Mouse (Mus musculus) WW6 (cell line): ENCODE results near the gene Sympk.

Source experiments
- DNase-seq: peaks from one replicate; pipeline ENCODE4 v3.0.0-alpha.2; 2013; ENCODE audit warnings: low read depth, low spot score

Gene Sympk

DNA sequence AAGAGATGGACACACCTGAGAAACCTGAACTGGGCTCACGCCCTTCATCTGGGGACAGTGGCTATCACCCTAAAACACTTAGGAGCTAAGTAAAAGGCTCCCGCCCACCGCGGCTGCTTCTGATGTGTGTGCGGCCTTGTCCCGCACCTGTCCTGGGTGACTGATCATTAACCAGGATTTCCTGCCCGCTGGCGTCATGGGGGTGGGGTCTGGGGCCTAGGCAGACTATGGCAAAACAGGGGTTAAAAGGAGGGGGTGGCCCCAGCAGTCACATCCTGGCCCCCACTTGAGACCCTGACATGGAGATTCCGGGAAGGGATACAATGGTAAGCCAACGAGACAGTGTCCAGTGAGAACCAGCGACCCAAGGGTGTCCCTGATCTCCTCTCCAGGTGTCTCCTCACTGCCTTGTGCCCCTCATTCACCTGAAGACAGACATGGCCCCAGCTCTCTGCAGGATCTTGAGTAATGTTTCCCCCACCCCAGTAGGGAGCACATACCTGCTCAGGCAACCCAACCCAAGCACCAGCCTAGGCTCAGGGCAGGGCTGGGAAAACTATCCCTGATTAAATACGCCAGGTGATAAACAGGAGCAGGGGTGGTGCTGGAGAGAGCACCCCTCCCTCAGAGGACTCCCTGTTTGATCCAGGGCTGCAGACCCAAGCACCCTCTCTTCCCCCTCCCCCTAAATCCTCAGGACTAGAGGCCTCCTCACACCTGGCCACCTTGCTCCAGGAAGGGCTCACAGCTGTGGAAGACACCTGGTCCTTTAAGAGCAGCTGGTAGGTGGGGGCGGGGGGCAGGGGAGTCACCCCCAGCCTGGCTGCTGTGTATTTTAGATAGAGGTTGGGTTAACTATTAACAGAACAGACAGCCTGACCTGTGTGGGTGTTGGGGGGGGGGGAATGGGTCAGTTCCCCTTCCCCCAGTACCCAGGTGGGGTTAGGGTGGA, 16.9 kb upstream of the Sympk start:
- DNase-seq, result no peak

GRCm38 (mm10) chr7:19010581-19010980, 13.6 kb upstream of the Sympk start:
- DNase-seq, result no peak

GRCm38 (mm10) chr7:19012025-19012621, 12.1 kb upstream of the Sympk start:
- DNase-seq, result no peak

- DNase-seq, result no peak
These were observed 11.3 kb upstream of the Sympk start for GRCm38 (mm10) chr7:19012882-19013281.

GRCm38 (mm10) chr7:19014452-19014851, 9.7 kb upstream of the Sympk start:
- DNase-seq, result no peak

DNA sequence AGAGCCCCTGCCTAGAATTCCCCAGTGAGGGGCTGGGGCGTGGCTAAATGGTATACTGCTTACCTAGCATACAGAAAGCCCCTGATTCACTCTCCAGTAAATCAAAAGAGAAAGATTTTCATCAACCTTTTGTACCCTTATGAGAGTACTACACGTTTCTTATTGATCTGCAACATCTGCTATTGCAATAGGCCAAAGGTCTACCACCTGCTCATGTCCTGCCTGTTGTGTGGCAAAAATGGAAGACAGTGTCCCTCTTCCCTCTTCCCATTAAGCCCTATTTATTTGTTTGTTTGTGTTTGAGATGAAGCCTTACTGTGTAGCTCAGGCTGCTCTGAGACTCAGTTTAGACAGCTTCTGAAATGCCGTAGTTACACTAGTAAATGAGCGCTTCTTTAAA, 8.1 kb upstream of the Sympk start:
- DNase-seq, result no peak

GRCm38 (mm10) chr7:19017909-19018308, 6.3 kb upstream of the Sympk start:
- no peak for DNase-seq

DNA sequence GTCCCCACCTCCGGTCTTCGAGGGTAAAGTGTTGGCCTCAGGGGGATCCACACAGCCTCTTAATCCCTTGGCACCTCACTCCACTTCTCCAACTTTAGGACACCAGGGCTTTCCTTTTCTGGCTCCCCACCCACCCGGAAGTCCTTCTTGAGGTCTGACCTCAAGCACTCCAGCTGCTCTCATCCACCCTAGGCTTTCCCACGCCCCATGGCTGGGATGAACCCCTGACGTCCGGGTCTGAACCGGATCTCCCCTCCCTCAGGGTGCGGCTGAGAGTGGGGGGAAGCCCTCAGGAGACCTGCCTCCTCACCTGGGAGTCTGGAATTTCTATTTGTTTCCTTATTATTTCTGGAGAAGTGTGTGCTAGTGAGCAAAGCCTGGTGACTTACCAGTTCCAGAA, 3.1 kb upstream of the Sympk start:
- no peak for DNase-seq

DNA sequence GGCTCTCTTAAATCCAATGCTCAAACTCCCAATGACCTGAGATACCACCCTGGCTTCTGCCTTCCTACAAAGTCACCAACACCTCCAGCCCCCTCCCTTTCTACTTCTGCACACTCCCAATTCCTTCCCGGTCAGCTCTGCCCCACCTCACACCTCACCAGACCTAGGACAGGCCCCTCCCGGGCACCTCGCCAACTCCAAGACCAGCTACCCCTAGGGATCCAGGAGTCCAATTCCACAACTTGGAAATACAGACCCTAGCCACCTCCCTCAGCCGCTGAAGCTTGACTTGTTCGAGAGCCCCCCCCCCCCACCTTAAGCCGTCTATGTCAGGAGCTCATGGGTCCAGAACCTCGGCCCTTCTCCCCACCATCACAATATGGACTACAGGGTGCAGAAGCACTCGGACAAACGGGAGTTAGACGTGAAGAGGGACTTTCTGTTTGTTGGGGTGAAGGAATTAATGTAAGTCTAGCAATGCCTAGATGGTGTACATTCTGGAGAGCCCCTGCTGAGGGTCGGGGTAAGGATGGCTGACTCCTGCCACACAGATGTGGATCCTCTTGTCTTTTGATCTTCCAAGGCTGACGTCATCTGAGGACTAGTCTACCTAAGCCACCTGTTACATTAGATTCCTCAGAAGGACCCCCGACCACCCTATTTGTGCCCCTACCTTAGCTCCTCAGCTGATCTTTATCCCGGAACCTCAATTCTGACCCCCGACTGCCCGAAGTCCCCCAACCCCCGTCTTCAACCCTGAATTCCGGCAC, 1.8 kb upstream of the Sympk start:
- DNase-seq, result no peak

DNA sequence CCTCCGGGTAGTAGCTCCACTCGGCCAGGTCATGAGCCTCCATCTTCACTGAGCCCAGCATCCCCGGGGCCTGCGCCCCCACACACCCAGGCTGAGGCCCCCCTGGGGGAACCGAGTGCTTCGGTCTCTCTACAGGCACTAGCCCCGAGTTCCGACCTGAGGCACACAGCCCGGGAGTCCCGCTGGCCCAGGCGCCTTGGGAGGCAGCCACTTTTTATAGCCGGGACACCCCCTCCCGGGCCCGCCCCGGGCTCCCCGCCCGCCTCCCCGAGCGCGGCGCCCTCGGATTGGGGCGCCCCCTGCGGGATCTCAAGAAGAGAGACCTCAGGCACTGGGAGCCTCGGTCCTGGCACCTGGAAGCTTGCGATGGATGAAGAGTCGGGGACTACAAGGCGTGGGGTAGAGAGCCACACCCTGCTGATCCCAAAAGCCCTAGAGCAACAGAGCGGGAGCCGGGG, 791 bp upstream of the Sympk start, which contains the start of gene Foxa3:
Foxa3 (minus strand) TSS at position 182 of the 458 bp plus-strand sequence.
- peak; percentile 42 for DNase-seq

DNA sequence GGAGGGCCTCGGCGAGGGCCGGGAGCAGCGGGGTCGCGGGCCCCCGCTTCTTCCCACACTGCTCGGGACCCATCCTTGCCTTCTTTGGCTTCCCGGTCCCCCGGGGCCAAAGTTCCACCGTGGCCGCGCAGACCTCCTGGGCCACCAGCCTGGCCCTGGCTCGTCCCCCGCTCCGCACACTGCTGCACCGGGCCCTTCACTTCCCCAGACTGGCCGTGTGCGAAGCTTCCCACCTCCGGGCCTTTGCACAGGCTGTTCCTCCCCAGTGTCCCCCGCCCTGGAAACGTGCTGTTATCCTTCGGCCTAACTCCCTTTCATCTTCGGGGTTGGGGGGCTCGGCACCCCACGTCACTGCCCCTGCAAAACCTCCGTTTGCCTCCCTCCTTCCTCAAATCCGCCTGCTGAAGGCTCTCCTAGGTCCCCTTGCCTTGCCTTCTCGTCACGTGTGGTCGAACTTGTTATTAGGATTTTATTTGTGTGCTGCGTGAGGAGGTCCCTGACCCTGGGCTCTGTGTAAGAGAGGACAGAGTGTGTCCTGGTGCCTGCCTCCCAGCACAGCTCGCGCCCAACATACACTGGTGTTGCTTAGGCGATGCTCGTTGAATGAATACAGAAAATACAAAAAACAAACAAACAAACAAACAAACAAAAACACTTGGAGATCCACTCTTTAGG, 541 bp downstream of the Sympk start:
- DNase-seq, result no peak

DNA sequence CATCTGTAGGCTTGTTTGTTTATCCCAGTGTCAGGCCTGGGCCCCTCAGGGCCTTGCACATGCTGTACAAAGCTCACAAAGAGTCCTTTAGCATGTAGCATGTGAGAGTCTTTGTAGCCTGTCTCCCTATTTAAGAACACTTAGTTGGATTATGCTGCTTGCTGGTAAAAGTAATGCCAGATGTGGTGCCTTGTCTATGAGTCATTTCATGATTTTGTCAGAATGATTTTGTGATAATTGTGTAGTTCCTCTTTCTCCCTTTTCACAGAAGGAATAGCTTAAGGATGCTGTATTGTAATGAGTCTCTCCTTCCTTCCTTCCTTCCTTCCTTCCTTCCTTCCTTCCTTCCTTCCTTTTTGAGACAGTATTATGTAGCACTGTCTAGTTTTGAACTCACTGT, 3.9 kb downstream of the Sympk start:
- DNase-seq, result no peak

GRCm38 (mm10) chr7:19029084-19029653, 5.0 kb downstream of the Sympk start:
- DNase-seq, result no peak

DNA sequence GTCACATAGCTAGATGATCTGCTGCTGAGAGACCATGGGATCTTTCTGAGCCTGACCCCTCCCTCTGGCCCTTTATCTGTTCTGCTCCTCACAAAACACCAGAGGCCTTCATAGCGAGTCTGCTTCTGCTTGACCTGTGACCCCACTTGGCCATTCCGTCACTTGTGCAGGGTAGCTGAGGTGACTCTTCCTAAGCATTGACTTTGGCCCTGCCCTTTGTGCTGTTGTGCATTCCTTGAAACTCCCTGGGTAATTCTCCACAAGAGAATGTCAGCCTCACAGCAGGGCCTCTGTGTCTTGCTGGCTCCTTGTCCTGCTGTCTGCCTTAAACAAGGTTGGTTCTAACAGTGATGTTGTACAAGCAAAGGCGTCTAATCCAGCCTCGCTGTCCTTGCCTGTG, 7.5 kb downstream of the Sympk start:
- no peak for DNase-seq

DNA sequence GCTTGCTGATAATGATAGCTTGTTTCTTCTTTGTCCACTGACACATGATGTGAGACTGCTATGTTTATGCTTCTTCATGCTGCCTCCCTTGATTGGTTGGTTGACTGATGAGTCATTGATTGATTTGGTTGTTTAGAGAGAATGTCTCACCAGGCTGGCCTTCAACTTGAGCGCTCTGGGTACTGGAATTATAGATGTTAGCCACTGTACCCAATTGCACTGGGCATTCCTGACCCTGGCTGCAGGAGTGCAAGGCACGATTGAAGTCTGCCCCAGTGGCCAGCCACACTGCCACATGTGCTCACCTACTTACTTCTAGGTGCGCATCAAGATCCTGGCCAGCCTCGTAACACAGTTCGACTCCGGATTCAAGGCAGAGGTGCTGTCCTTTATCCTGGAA, 20.4 kb downstream of the Sympk start:
- no peak for DNase-seq

GRCm38 (mm10) chr7:19046286-19047069, 22.3 kb downstream of the Sympk start:
- DNase-seq, result no peak

DNA sequence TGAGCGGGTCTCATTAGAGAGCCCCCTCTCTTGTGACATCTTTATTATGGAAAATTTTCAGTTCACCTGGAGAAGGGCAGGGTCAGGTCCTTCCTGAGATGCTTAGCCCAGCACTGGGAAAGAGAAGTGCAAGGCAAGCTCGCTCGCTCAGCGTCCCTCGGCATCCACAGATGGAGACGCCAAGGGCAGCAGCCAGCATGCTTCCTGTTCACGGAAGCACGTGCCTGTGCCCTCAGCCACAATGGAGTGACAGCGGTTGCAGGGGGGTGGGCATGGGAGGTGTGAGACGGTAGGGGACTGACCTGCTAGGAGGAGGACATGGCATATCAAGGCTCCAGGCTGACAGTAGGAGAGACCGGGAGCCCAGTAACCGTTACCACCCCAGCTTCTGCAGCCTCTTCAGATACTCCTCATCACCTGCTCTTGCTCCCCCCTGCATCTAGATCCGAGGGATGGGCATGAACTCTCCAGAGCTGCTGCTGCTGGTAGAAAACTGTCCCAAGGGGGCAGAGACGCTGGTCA, 23.9 kb downstream of the Sympk start:
- DNase-seq, result no peak

DNA sequence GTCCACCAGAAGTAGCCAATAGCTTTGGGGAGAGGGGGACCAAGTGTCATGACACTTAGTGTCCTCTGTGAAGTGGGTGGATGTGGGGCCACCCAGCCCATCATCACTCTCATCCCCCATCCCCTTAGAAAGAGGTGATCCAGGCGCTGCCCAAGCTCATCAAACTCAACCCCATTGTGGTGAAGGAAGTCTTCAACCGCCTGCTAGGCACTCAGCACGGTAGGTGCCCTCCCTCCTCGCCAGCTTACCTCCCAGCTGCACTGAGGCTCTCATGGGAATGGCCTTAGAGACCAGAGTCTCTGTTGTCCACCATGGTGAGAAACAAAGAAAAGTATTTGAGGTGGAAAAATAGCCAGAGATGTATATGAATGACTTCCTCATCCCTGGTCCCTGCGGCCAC, 25.1 kb downstream of the Sympk start:
- no peak for DNase-seq

- no peak for DNase-seq
These were observed 26.0 kb downstream of the Sympk start for GRCm38 (mm10) chr7:19050172-19050571.

DNA sequence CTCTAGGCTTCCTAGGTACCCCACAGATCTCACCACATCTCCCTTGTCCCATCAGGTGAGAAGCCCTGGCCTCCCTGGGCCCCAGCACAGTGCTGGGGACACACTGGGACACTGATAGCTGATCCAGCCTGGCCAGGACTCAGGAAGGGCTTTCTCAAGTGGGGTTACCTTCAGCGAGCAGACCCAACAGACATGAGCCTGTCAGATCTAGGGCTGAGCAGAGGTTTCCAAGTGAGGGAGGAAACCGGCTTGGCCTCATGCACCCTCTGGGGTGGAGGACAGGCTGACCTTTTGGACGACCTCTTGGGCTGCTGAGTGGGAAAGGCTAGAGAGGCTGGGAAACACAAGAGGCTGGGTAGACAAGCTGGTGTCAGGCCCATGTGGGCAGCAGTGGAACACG, 27.0 kb downstream of the Sympk start:
- no peak for DNase-seq
